Comparison of ENCODE assay signal across 8 mouse cellular contexts in the genomic region with DNA sequence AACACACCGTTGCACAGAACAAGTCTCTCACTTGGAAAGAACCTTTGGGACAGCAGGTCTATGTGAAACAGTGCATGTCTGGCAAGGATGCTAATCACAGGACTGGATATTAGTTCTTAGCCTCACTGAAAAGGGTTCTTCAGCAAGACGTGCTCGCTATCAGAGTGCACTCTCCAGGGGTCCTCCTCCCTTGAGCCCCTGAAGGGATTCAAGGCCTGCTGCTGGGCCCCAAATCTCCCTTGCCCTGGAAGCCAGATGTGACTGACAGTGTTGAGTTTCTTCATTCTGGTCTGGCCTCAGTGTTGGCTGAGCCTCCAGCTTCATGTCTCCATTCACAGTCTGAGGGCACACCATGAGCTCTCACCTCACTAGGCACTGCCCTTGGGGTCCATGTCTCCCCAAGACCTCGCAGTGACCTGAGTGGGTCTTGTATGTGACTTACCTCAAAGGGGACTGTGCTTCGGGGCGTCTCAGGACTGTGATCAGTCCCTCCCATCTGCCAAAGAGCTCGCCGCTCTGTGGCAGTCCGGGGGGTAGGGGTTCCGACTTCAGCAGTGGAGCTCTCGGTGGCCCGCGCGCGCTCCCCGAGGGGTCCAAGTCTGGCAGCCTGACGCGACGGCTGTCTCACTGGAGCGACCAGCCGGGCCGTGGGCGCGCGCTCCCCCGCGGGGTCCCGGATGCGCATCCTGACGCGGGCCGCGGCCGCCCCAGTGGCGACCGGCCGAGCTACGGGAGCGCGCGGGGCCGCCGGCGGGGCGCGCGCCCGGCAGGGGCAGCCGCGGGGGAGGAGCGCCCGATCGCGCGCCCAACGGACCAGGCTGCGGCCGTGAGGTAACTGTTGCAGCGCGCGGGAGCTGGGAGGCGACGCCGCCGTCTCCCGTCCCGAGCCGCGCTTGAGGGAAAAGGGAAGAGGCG. TPM values are rescaled to one million over a fixed set of nuclear protein-coding genes. Genes with fewer than 3 reads are reported as not detected.
DNase-seq lines count a peak whose midpoint lies in the region; ATAC-seq lines count a peak whose summit lies in the region.

A gene (plus strand): TSS at position 861 of the 915 bp plus-strand sequence.

- H3K9ac ChIP-seq in hindbrain, embryonic 12.5 days, result peak within 1 kb of the TSS; percentile 96

- H3K4me3 ChIP-seq in hindbrain, embryonic 12.5 days, result peak within 1 kb of the TSS; percentile 95

- H3K27ac ChIP-seq in hindbrain, embryonic 12.5 days, result peak within 1 kb of the TSS; percentile 95

- peak within 1 kb of the TSS; percentile 80 for H3K4me2 ChIP-seq in hindbrain, embryonic 12.5 days (replicated peaks)

- peak; percentile 87 for ATAC-seq in hindbrain, embryonic 12.5 days (ENCODE audit: low FRiP score)

- DNase-seq in MEL-GATA-1-ER (ENCODE audit: extremely low read depth, low read depth), result peak; percentile 25
- peak; percentile 65 to 82 for DNase-seq in cerebellum, adult 18-20 months
- DNase-seq in frontal cortex, postnatal 25 days (ENCODE audit: low spot score in 2 of 2), result peak; percentile 17 to 20
- peak; percentile 38 to 52 for DNase-seq in layer of hippocampus, postnatal 25 days (ENCODE audit: extremely low spot score in 1 of 2, low spot score in 1 of 2)
- DNase-seq in lung, postnatal 10 days, result peak; percentile 78
- peak; percentile 87 for DNase-seq in retina, postnatal 1 day
- DNase-seq in thymus, postnatal 4 days, result peak; percentile 82

- H3K9me3 ChIP-seq in hindbrain, embryonic 12.5 days (replicated peaks), result no peaks in the 10 kb centered on the region

- 1% methylated on average over 52 of the region's 70 CpGs for WGBS in hindbrain, embryonic 12.5 days

- no peaks in the 10 kb centered on the region for H3K27me3 ChIP-seq in hindbrain, embryonic 12.5 days

- peaks cover 19% of the 10 kb centered on the region for H3K4me1 ChIP-seq in hindbrain, embryonic 12.5 days

- no peaks in the 10 kb centered on the region for H3K36me3 ChIP-seq in hindbrain, embryonic 12.5 days

RNA-seq across cellular contexts. Expression of the gene that starts here (rescaled TPM):
- 10.3 and 11.8 TPM in 2 replicates for polyA plus RNA-seq in hindbrain, embryonic 12.5 days (2016; fragmentation: Nextera tagmentation; extraction: Ambion mirVana)
- 10 to 100 TPM in 1 of 2 experiments, 1 to 10 TPM in 1; 9.1 to 10.5 TPM for total RNA-seq in layer of hippocampus, postnatal 25 days (2021)

Comparison
In these comparisons a context has a peak if more than half of its experiments do, and no peak if none do; other contexts are left out.
1. Peak in every context shown above with its lines: DNase-seq, ATAC-seq, H3K4me3 ChIP-seq and H3K27ac ChIP-seq.
2. DNase-seq: peak in every context shown above with its lines; median percentile 87 in retina, postnatal 1 day; 82 in thymus, postnatal 4 days; 78 in lung, postnatal 10 days; 74 in cerebellum, adult 18-20 months; 45 in layer of hippocampus, postnatal 25 days; 25 in MEL-GATA-1-ER; 18 in frontal cortex, postnatal 25 days.